Mouse (Mus musculus) ES-Bruce4 (cell line): Measurements from ENCODE around the gene Coro2a.

ENCODE experiments used
- CTCF ChIP-seq: IDR thresholded peaks from one replicate; pipeline ENCODE4 v1.8.1; 2011; ENCODE audit warnings: low read depth, low read length
- EP300 ChIP-seq: IDR thresholded peaks from 2 replicates; pipeline ENCODE4 v1.6.1; 2011; ENCODE audit warnings: low read depth, low read length; ENCODE audit not compliant: insufficient read depth
- POLR2A ChIP-seq: IDR thresholded peaks from one replicate; pipeline ENCODE4 v1.8.1; 2011; ENCODE audit warnings: low read length; ENCODE audit not compliant: insufficient read depth

DNA sequence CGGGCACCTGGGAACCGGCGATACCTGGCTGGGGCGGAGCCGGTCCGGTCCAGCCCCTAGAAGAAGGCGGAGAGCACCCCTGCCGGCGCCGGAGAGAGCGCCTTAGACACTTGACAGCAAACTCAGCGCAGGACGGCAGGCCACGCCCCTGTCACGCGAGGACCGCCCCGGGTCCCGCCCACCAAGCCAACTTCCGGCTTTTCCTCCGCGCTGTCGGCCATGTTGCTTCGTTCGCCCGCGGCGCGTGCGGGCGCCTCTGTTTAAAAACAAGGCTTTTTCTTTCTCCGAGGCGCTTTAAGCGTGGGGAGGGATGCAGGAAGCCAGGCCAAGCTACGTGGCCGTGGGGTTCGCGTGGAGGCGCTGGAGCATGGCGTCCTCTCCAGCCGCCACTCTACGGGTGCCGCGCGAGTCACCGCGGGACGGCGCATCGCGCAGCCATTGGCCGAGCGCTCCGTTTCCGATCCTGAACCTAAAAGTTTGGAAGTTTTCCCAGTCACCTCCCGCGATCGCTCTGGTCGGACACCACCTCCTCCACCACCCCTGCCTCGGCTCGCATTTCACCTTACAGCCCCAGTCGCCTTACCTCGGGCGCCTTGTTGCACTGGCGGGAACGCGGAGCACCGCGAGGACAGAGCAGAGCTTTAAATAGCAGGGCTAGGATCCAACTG is 48.2 kb upstream of the Coro2a start, which contains the start of gene Tbc1d2:
- peak; percentile 6 for TF ChIP-seq POLR2A
- no peak for TF ChIP-seq CTCF
- TF ChIP-seq EP300 = peak; percentile 57; the same call in 1 of the 2 replicates
